Mouse (Mus musculus) thymus, adult 18-20 months (tissue): ENCODE measurements around the gene Gm3238.
"Not testable (repeated sequence)": the region's sequence is repeated elsewhere in the genome, so short reads cannot be mapped to it uniquely, and the experiment has no call there.

Experiments used
- DNase-seq, 2 experiments: peaks; one replicate each; pipeline ENCODE4 v3.0.0; 2022; ENCODE audit warnings: mixed read lengths in 2 of 2

The Gm3238 gene

DNA sequence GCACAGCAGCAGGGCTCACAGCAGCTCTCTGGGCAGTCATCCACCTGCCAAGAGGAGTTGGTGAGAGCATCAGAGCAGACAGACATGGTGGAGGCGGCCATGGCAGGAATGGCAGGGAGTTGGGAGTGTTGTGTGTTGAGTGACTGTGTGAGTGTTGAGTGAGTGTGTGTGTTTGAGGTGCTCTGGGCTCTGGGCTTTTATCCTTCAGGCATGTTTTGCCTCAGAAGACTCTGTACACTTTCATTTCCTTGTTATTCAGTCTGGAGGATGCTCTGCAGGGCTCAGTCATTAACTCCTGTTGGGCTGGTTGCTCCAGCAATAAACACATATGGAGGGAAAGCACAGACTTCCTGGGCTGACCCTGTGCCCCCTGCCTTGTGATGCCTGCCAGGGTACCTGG, at the start of gene Gm3238:
TSS of gene Gm3238 (minus strand) at position 101 of the 400 bp plus-strand sequence.
- not testable (repeated sequence) for DNase-seq

DNA sequence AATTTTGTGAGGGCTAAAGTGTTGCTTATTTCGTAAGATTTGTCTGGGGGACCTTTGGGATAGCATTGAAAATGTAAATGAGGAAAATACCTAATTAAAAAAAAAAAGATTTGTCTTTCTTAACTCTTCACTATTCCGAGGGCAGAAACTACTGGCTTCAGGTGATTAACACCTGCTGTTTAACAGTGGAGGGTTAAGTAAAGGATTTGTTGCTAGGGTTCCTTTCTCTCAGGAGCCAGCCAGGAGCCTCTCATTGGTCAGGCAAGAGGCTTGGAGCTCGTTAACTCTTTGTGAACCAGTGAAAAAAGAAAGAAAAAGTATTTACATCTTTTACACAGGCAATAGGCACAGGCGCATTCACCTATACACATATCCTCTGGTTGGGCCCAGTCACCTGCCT, 48.1 kb upstream of the Gm3238 start:
- no peak for DNase-seq

DNA sequence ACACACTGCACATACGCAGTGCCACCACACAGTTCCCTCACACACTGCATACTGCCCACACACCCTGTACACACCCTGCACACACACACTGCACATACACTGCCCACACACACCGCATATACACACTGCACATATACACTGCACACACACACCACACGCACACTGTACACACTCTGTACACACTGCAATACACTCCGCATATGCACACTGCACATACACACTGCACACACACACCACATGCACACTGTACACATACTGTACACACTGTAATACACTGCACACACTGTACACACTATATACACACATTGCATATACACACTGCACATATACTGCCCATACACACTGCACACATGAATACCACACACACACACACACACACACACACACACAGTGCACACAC, 47.4 kb upstream of the Gm3238 start:
- DNase-seq: no peak

DNA sequence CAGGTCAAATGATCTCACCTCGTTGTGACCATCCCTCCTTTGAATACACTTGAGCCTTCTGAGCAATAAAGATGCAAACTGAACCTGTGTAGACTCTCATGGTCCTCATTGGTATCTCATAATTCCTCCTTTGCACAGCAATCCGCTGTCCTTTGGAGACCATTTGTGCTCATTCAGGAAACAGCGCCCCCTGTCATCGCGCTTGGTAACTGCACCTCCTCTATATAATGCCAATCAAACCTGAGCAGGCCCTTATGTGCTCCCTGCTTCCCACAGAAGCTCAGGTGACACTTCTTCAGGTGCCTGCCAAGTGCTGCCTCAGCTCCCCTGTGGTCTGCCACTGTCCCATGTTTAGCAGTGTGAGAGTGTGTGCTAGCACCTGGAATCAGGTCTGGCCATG, 44.4 kb upstream of the Gm3238 start:
- no peak for DNase-seq

DNA sequence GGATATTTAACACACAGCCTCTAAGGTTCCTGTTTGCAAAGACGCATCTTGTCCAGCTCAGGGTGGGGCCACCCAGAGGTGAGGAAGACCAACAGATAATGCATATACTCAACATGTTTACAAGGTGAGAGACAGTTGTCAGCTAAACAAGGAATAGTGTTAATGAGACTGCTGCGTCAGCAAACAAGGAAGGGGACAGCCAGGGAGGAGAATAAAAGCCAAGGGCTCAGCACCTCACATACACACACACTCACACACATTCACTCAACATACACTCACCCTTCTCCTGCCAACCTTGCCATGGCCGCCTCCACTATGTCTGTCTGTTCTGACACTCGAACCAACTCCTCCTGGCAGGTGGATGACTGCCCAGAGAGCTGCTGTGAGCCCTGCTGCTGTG, 43.3 kb upstream of the Gm3238 start, which contains the start of gene Gm2696:
TSS of gene Gm2696 (plus strand) at position 301 of the 400 bp plus-strand sequence.
- DNase-seq: no peak

DNA sequence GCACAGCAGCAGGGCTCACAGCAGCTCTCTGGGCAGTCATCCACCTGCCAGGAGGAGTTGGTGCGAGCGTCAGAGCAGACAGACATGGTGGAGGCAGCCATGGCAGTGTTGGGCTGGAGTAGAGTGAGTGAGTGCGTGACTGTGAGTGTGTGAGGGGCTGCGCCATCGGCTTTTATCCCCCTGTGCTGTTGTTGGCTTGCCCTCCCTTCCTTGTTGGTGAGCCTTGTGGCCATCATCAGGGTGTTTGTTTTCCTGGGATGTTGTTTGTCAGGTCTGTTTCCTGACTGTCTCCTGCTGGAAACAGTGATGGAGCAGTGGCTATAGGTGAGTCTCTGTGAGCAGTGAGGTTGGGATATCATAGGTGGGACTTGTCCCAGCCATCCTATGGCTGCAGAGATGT, 40.6 kb upstream of the Gm3238 start, which contains the start of gene Gm9507:
TSS of gene Gm9507 (minus strand) at position 101 of the 400 bp plus-strand sequence.
- no peak for DNase-seq

DNA sequence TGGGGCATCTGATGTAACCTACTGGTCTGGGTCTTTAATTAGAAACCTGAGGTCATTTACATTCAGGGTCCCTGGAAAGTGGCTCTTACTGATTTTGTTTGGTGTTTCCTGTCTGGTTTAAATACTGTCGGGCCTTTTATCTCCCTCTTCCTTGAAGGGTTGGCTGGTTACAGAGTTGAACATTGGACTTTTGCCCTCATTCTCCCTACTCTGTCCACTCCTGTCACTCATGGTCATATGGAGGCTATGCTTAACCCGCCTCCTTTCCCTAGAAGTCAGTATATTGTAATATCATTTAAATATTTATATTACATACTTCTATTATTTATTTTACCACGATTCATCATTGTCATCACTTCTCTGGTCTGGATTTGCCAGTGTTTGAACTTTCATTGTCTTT, 33.0 kb upstream of the Gm3238 start:
- no peak for DNase-seq

DNA sequence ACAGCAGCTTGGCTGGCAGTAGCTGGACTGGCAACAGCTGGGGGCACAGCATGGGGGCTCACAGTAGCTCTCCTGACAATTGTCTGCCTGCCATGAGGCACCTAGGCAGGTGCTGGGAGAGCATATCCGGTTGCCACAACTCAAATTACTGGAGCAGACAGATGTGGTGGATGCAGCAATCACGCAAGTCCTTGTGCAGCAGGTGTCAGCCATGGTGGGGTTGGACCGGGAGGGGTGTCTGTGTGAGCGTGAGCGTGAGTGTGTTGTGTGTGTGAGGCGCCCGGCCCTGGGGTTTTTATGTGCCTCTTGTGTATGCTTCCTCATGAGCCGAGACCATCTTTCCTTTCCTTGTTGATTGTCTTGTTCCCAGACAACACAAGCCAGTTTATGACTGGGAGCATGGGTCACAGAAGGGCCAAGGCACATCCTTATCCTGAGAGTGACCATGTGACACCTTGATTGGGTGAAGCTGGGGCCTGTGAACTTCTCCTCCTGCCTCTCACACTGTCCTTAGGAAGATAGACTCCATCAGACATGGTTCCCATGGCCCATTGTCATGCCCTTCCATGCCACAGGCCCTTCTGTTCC, 27.9 kb upstream of the Gm3238 start, which contains the start of gene Gm19668:
TSS of gene Gm19668 (minus strand) at position 213 of the 588 bp plus-strand sequence.
- no peak for DNase-seq

DNA sequence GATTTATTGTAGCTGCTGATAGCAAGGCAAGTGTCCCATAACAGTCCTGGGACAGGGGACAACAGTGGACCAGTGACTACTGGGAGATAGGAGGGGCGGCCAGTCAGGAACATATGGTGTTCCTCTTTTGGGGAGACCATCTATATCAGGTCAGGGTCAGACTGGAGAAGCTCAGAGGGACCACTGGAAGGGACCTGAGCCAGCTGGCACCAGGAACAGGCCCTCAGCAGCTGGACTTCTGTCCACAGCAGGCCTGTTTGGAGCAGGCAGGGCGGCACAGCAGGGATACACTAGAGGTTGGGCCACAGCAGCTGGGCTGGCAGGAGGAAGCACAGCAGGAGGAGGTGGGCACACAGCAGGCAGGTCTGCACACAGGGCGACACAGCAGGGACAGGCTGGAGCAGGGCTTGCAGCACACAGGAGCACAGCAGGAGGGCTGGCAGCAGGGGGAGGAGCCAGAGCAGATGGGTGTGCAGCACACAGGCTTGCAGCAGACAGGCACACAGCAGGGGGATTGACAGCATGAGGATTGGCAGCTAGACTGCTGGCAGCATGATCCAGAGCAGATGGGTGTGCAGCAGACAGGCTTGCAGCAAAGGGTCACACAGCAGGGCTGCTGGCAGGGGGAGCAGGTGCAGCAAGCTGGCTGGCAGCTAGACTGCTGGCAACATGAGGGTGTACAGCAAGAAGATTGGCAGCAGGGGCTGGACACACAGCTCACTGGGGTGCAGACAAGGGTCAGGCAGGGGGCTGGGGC, 27.2 kb upstream of the Gm3238 start:
- DNase-seq: not testable (repeated sequence)

DNA sequence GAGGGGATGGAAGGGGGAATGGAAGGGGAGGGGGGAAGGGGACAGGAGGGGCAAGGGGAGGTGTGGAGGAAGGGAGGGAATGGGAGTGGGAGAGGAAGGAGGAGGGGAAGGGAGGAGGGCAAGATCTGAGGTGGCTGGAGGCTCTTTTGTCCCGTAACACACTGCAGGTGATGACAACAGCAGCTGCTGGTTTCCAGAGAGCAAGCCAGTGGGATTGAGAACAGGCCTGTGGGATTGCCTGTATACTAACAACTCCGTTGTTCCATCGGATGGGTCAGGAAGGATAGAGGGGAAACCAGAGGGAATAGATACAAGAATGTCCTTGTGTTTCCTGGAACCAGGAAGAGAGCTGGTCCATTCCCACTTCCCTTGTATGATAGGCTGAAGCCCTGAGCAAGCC, 26.6 kb upstream of the Gm3238 start:
- DNase-seq: no peak

DNA sequence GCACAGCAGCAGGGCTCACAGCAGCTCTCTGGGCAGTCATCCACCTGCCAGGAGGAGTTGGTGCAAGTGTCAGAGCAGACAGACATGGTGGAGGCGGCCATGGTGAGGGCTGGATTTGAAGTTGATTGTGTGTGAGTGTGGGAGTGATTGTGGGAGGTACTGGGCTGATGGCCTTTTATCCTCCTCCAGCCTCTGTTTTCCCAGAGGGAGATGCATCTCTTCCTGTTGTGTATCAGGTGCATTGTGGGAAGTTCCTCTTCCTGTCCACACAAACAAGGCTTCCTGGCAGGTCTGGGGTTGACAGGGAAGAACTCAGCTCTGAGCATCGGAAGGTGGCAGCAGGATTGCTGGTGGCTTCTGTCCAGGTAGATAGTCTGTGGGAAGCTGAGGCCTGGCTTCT, 23.9 kb upstream of the Gm3238 start, which contains the start of gene Gm9639:
TSS of gene Gm9639 (minus strand) at position 101 of the 400 bp plus-strand sequence.
- DNase-seq: no peak

DNA sequence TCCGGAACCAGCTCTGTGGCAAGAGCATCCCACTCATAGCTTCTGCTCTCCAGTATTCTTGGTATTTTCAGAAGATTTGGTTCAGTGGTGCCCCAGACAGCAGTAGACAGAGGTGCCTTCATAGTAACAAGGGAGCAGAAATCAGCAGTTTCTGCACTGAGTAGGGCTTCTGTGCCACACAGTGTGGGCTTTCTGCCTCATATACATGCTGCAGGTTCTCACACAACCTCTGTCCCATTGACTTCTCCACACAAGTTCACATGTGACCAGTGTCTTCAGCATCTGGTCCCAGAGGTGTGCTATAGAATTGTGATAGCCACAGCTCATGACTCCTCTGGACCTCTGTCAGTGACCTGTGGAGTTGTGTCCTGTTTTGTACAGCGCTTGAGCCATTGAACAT, 17.5 kb upstream of the Gm3238 start:
- DNase-seq: no peak

DNA sequence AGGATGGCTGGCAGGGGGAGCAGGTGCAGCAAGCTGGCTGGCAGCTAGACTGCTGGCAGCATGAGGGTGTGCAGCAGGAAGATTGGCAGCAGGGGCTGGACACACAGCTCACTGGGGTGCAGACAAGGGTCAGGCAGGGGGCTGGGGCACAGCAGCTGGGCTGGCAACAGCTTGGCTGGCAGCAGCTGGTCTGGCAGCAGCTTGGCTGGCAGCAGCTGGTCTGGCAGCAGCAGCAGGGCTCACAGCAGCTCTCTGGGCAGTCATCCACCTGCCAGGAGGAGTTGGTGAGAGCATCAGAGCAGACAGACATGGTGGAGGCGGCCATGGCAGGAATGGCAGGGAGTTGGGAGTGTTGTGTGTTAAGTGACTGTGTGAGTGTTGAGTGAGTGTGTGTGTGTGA, 16.8 kb upstream of the Gm3238 start, which contains the start of gene Gm7137:
TSS of gene Gm7137 (minus strand) at position 325 of the 400 bp plus-strand sequence.
- not testable (repeated sequence) for DNase-seq

DNA sequence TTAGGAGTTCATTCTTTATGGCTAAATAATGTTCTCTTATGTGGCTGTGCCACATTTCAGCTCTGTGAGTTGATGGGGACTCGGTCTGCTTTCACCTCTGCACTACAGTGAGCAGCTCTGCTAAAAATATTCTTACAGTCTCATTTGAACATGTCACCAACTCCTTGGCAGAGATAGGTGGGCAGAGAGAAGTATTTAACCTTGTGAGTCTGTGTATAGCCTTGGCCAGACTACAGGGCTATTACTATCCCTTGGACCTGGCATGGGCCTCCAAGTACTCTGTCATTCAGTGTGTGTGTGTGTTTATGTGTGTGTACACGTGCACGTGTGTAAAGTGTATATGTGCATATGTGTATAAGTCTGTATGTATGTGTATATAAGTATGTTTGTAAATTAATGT, 12.3 kb upstream of the Gm3238 start:
- DNase-seq: not testable (repeated sequence)

DNA sequence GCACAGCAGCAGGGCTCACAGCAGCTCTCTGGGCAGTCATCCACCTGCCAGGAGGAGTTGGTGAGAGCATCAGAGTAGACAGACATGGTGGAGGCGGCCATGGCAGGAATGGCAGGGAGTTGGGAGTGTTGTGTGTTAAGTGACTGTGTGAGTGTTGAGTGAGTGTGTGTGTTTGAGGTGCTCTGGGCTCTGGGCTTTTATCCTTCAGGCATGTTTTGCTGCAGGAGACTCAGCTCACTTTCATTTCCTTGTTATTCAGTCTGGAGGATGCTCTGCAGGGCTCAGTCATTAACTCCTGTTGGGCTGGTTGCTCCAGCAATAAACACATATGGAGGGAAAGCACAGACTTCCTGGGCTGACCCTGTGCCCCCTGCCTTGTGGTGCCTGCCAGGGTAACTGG, 11.3 kb upstream of the Gm3238 start, which contains the start of gene Gm3250:
TSS of gene Gm3250 (minus strand) at position 101 of the 400 bp plus-strand sequence.
- DNase-seq: not testable (repeated sequence)

DNA sequence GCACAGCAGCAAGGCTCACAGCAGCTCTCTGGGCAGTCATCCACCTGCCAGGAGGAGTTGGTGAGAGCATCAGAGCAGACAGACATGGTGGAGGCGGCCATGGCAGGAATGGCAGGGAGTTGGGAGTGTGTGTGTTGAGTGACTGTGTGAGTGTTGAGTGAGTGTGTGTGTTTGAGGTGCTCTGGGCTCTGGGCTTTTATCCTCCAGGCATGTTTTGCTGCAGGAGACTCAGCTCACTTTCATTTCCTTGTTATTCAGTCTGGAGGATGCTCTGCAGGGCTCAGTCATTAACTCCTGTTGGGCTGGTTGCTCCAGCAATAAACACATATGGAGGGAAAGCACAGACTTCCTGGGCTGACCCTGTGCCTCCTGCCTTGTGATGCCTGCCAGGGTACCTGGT, 5.7 kb upstream of the Gm3238 start, which contains the start of gene Gm7138:
TSS of gene Gm7138 (minus strand) at position 101 of the 400 bp plus-strand sequence.
- not testable (repeated sequence) for DNase-seq

DNA sequence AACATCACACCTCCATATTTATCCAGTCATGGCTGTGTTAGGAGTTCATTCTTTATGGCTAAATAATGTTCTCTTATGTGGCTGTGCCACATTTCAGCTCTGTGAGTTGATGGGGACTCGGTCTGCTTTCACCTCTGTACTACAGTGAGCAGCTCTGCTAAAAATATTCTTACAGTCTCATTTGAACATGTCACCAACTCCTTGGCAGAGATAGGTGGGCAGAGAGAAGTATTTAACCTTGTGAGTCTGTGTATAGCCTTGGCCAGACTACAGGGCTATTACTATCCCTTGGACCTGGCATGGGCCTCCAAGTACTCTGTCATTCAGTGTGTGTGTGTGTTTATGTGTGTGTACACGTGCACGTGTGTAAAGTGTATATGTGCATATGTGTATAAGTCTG, 1.0 kb upstream of the Gm3238 start:
- not testable (repeated sequence) for DNase-seq

DNA sequence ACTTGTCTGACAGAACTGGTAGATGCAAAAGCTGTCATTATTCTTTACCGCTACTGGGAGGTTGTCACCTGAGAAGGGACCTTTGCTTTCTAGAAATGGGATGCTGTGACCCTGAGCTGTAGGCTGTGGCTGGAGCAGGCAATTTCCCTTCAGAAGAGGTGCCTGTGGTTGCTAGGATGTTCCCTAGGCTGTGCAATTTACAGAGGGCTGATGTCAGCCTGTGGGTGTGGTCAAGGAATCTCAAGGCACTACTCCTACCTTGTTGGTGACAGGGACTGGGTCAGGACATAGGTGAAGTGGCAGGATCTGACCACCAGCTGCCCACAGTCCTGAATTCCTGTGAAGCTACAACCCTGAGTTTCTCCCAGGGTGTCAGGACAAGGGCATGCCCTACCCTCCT, 1.4 kb downstream of the Gm3238 start:
- DNase-seq: no peak

DNA sequence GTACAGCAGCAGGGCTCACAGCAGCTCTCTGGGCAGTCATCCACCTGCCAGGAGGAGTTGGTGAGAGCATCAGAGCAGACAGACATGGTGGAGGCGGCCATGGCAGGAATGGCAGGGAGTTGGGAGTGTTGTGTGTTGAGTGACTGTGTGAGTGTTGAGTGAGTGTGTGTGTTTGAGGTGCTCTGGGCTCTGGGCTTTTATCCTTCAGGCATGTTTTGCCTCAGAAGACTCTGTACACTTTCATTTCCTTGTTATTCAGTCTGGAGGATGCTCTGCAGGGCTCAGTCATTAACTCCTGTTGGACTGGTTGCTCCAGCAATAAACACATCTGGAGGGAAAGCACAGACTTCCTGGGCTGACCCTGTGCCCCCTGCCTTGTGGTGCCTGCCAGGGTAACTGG, 11.5 kb downstream of the Gm3238 start, which contains the start of gene Gm3233:
TSS of gene Gm3233 (minus strand) at position 101 of the 400 bp plus-strand sequence.
- not testable (repeated sequence) for DNase-seq

DNA sequence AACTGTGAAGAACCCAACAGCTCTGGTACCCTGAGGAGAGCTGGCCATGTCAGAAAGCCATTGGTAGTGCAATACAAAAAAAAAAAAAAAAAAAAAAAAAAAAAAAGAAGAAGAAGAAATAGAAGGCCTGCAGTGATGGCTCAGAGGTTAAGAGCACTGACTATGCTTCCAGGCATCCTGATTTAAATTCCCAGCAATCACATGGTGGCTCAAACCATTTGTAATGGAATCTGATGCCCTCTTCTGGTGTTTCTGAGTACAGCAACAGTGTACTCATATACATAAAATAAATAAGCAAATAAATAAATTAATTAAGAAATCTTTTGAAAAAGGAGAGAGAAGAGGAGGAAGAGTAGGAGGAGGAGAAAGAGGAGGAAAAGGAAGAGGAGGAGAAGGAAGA, 17.7 kb downstream of the Gm3238 start:
- no peak for DNase-seq

DNA sequence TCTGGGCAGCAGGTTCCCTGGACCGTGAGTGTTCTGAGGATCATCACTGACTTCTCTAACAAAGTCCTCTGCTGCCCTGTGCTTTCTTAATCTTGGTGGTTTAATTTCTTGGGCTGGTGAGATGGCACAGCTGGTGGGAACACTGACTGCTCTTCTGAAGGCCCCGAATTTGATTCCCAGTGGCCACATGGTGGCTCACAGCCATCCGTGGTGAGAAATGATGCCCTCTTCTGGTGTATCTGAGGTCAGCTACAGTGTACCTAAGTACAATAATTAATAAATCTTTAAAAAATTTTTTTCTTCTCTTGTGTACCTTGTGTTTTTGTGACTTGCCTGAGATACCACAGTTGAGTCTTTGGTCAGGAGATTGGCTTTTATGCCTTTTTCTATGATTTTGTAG, 18.8 kb downstream of the Gm3238 start:
- not testable (repeated sequence) for DNase-seq

DNA sequence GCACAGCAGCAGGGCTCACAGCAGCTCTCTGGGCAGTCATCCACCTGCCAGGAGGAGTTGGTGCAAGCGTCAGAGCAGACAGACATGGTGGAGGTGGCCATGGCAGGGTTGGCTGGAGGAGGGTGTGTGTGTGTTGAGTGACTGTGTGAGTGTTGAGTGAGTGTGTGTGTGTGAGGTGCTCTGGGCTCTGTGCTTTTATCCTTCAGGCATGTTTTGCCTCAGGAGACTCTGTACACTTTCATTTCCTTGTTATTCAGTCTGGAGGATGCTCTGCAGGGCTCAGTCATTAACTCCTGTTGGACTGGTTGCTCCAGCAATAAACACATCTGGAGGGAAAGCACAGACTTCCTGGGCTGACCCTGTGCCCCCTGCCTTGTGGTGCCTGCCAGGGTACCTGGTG, 19.9 kb downstream of the Gm3238 start, which contains the start of gene Gm9736:
TSS of gene Gm9736 (minus strand) at position 101 of the 400 bp plus-strand sequence.
- DNase-seq: not testable (repeated sequence)

DNA sequence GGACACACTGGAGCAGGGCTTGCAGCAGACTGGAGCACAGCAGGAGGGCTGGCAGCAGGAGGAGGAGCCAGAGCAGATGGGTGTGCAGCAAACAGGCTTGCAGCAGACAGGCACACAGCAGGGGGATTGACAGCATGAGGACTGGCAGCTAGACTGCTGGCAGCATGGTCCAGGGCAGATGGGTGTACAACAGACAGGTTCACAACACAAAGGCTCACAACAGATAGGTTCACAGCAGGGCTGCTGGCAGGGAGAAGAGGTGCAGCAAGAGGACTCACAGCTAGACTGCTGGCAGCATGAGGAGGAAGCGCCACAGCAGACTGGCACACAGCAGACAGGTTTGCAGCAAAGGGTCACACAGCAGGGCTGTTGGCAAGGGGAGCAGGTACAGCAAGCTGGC, 20.4 kb downstream of the Gm3238 start:
- DNase-seq: not testable (repeated sequence)
